Mouse (Mus musculus): ENCODE measurements around the gene Pip5k1b.

DNA sequence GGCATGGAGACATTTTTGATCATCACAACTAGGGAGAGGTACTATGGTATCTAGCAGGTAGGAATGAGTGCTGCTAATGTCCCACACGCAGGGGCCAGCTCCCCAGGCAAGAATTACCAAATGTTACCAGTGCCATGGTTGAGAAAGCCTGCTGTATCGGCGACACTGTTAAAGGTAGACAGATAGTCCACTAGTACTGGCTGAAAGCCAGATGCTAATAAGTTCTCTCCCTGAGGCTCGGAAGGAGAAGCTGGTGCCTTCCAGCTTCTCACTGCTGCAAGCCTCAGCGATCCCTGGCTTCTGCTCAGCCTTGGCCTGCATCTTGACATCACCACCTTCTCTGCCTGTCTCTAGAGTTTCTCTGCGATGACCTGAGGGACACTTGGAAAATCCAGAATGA lies 46.3 kb downstream of the Pip5k1b start:
- TF ChIP-seq ZNF384 (IDR thresholded peaks at IDR 0.05; ENCODE audit: low read depth, low read length) (no peak), CHD2 (IDR thresholded peaks at IDR 0.05; ENCODE audit: low read depth, low read length) (no peak), ZC3H11A (IDR thresholded peaks at IDR 0.05; ENCODE audit: borderline replicate concordance, low read depth, low read length) (no peak), HCFC1 (IDR thresholded peaks at IDR 0.05; ENCODE audit: borderline replicate concordance, insufficient read depth, low read length) (no peak), MAFK (IDR thresholded peaks at IDR 0.05; ENCODE audit: insufficient read depth, low read depth, low read length) (no peak)
